Mouse (Mus musculus): ENCODE measurements around the gene Rhob. TPM values are rescaled to one million over a fixed set of nuclear protein-coding genes. Genes with fewer than 3 reads are reported as not detected.

The Rhob gene
- polyA plus RNA-seq, 1 experiment: 91.4 TPM

DNA sequence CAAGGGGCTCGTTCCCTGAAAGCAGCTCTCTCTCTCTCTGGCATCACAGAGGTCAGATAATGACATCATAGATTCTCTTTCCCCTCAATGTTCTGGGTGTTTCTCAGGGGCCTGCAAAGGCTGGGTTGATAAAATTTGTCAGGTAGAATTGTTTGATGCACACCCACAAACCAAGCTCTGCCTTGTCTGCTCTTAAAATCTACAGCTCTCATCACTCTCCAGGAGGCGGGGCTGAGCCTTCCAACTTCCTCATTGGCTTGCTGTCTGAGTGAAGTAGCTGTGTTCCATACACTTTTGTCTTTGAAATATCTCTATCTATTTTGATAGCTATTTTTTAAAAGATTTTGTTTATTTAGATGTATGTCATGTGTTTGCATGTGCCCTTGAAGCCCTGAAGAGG lies 17.6 kb downstream of the Rhob start:
- Histone ChIP-seq H3K27ac (ENCODE audit: control insufficient read depth, insufficient read depth, low read length) (no peak overlapping the region), H3K27me3 (ENCODE audit: control insufficient read depth, insufficient read depth, low read length) (no peaks in the 10 kb centered on the region), H3K4me3 (ENCODE audit: control insufficient read depth, insufficient read depth, low read length) (no peak overlapping the region), H3K36me3 (ENCODE audit: control insufficient read depth, insufficient read depth, low read length) (no peaks in the 10 kb centered on the region), H3K4me1 (replicated peaks; ENCODE audit: control insufficient read depth, insufficient read depth, low read length) (no peaks in the 10 kb centered on the region)
- DNase-seq: no peak
- TF ChIP-seq POLR2A (IDR thresholded peaks at IDR 0.05; ENCODE audit: control insufficient read depth, extremely low read depth, insufficient read depth, low read length, poor library complexity): no peak
- 58% methylated on average over 2 of the region's 2 CpGs for WGBS

DNA sequence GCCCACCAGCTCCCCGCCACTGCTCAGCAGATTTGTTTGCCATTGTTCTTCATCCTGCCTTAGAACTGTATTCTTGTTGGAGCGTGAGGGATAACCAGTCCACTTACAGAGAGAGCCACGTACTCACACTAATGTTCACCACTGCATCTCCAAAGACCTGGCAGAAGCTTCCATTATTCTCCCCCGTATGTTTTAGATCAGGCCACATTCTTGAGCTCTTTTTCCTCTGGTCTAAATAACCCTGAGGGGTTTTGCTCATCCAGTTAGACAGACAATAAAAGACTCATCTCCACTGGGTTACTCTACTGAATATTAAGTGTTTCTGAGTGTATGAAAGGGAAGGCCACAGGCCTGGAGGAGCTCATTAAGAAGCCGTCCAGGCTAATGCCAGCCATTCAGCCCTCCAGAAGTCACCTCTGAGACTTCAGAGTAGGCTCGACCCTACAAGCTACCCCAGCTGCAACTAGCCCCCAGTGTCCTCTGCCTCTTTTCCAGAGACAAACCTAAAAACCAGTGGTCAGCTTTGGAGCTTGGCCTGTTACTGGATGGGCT lies 24.9 kb downstream of the Rhob start:
- TF ChIP-seq CTCF (IDR thresholded peaks at IDR 0.05; ENCODE audit: borderline replicate concordance, control insufficient read depth, extremely low read depth, insufficient read depth, low read length, poor library complexity) (no peak), POLR2A (IDR thresholded peaks at IDR 0.05; ENCODE audit: control insufficient read depth, extremely low read depth, insufficient read depth, low read length, poor library complexity) (no peak)
- H3K36me3 ChIP-seq (ENCODE audit: control insufficient read depth, insufficient read depth, low read length): no peaks in the 10 kb centered on the region
- no peak overlapping the region for H3K27ac ChIP-seq (ENCODE audit: control insufficient read depth, insufficient read depth, low read length)
- H3K4me1 ChIP-seq (replicated peaks; ENCODE audit: control insufficient read depth, insufficient read depth, low read length): no peaks in the 10 kb centered on the region
- no peak overlapping the region for H3K4me3 ChIP-seq (ENCODE audit: control insufficient read depth, insufficient read depth, low read length)
- H3K27me3 ChIP-seq (ENCODE audit: control insufficient read depth, insufficient read depth, low read length): no peaks in the 10 kb centered on the region
- 92% methylated on average over 6 of the region's 6 CpGs for WGBS
- DNase-seq: no peak

DNA sequence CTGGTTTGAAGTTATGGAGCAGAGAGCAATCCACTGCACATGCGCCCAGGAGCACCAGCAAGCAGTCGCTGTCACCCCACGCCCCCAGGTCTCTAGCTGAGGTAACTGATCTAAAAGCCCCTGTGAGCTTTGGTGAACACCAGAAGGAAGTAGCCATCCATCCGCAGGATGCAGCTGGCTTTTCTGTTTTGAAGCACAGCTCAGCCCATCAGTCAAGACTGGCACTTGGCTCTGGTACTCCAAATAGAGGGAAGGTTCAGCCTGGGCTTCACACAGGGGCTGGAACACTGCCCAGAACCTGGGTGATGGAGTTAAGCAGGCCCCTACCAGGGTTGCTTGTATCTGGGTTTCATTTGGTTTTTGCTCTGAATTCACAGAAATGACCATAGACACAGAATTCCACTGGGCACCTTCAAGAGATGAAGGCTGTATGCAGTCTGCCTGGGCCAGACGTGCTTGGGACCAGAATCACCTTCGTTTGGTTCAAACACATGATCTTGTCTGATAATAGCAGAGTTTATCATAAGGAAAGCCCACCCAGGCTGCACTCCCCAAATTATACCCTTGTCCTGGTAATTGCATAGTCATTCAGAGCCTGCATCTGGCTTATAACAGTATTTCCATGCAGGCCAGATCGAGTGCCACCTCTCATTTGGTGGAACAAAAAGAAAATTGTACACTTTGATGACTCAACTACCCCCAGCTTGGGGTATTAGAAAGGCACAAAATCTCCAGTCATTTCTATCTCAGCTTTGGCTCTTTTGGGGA lies 27.0 kb downstream of the Rhob start:
- Histone ChIP-seq H3K27ac (ENCODE audit: control insufficient read depth, insufficient read depth, low read length) (no peak overlapping the region), H3K4me3 (ENCODE audit: control insufficient read depth, insufficient read depth, low read length) (no peak overlapping the region), H3K36me3 (ENCODE audit: control insufficient read depth, insufficient read depth, low read length) (no peaks in the 10 kb centered on the region), H3K4me1 (replicated peaks; ENCODE audit: control insufficient read depth, insufficient read depth, low read length) (no peaks in the 10 kb centered on the region), H3K27me3 (ENCODE audit: control insufficient read depth, insufficient read depth, low read length) (no peaks in the 10 kb centered on the region)
- TF ChIP-seq POLR2A (IDR thresholded peaks at IDR 0.05; ENCODE audit: control insufficient read depth, extremely low read depth, insufficient read depth, low read length, poor library complexity) (no peak), CTCF (IDR thresholded peaks at IDR 0.05; ENCODE audit: borderline replicate concordance, control insufficient read depth, extremely low read depth, insufficient read depth, low read length, poor library complexity) (no peak)
- WGBS: 24% methylated on average over 7 of the region's 7 CpGs
- no peak for DNase-seq

DNA sequence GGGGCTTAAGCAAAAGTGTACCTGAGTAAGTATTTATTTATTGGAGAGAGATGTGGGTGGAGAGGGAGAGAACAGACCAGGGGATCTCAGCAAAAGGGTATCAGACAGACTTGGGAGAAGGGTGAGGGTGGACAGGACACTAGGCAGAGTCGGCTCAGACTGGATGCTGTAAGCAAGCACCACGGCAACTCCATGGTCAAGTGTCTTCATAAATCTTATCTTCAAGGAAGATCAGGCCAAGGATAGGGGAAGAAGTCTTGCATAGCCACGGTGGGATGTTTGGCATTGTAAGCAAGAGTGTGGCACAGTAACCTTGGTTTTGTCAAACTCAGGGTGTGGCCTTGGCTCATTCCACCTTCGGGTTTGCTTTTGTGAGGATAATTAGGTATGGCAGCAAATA lies 27.8 kb downstream of the Rhob start:
- TF ChIP-seq POLR2A (IDR thresholded peaks at IDR 0.05; ENCODE audit: control insufficient read depth, extremely low read depth, insufficient read depth, low read length, poor library complexity) (no peak), CTCF (IDR thresholded peaks at IDR 0.05; ENCODE audit: borderline replicate concordance, control insufficient read depth, extremely low read depth, insufficient read depth, low read length, poor library complexity) (no peak)
- Histone ChIP-seq H3K36me3 (ENCODE audit: control insufficient read depth, insufficient read depth, low read length) (no peaks in the 10 kb centered on the region), H3K4me3 (ENCODE audit: control insufficient read depth, insufficient read depth, low read length) (no peak overlapping the region), H3K4me1 (replicated peaks; ENCODE audit: control insufficient read depth, insufficient read depth, low read length) (no peaks in the 10 kb centered on the region), H3K27ac (ENCODE audit: control insufficient read depth, insufficient read depth, low read length) (no peak overlapping the region), H3K27me3 (ENCODE audit: control insufficient read depth, insufficient read depth, low read length) (no peaks in the 10 kb centered on the region)
- DNase-seq: no peak
- 48% methylated on average over 4 of the region's 4 CpGs for WGBS

DNA sequence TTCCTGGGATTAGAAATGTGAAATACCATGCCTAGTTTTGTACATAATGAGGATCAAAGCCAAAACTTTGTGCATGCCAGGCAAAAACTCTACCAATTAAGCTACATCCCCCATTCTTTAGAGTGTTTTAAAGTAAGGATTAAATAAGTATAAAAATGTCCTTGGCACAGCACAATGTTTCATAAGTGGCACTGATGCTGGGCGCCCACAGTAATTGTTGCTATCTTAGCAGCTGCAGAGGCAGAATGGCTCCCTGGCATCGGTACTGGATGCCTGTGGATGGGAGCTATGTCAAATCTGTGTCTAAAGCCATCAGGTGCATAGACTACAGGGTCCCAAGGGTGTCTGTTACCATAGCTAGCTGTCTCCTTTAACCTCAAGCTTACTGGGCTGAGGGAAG lies 28.8 kb downstream of the Rhob start:
- no peak for DNase-seq
- WGBS: 91% methylated on average over 2 of the region's 2 CpGs
- TF ChIP-seq CTCF (IDR thresholded peaks at IDR 0.05; ENCODE audit: borderline replicate concordance, control insufficient read depth, extremely low read depth, insufficient read depth, low read length, poor library complexity): no peak
- TF ChIP-seq POLR2A (IDR thresholded peaks at IDR 0.05; ENCODE audit: control insufficient read depth, extremely low read depth, insufficient read depth, low read length, poor library complexity): no peak
- Histone ChIP-seq H3K27me3 (ENCODE audit: control insufficient read depth, insufficient read depth, low read length) (no peaks in the 10 kb centered on the region), H3K4me3 (ENCODE audit: control insufficient read depth, insufficient read depth, low read length) (no peak overlapping the region), H3K27ac (ENCODE audit: control insufficient read depth, insufficient read depth, low read length) (no peak overlapping the region), H3K36me3 (ENCODE audit: control insufficient read depth, insufficient read depth, low read length) (no peaks in the 10 kb centered on the region), H3K4me1 (replicated peaks; ENCODE audit: control insufficient read depth, insufficient read depth, low read length) (no peaks in the 10 kb centered on the region)

DNA sequence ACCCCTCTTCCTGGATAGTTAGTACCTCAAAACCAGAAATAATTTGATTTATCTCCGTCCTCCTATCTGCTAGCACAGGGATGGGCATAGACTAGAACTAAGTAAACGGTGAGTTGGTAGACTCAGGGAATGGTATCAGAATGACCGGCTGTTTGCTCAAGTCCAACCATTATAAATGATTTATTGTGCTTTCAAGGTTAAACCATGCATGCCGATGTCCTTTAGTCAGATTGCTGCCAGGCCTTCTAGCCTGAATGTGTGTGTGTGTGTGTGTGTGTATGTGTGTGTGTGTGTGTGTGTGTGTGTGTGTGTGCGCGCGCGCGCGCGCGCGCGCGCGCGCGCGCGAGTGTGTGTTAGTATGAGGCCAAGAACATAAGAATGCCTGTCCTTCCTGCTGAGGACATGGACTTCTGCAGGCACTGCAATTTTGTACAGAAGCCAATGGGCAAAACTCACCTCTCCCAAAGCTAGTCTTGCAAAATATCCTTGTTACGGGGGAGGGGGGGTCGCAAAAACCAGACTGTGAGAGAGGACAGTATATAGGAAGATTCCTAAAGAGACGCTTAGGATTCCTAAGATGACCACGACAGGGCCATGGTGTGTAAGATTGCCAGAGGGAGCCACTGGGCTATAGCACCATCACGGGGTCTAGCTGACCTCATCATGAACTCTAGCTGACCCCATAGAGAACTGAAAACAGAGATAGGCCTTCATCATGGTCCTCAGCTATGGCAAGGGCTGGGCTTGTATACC lies 29.9 kb downstream of the Rhob start:
- 97% methylated on average over 25 of the region's 25 CpGs for WGBS
- DNase-seq: no peak
- no peaks in the 10 kb centered on the region for H3K4me1 ChIP-seq (replicated peaks; ENCODE audit: control insufficient read depth, insufficient read depth, low read length)
- H3K27me3 ChIP-seq (ENCODE audit: control insufficient read depth, insufficient read depth, low read length): no peaks in the 10 kb centered on the region
- no peak overlapping the region for H3K27ac ChIP-seq (ENCODE audit: control insufficient read depth, insufficient read depth, low read length)
- H3K4me3 ChIP-seq (ENCODE audit: control insufficient read depth, insufficient read depth, low read length): no peak overlapping the region
- H3K36me3 ChIP-seq (ENCODE audit: control insufficient read depth, insufficient read depth, low read length): no peaks in the 10 kb centered on the region
- TF ChIP-seq POLR2A (IDR thresholded peaks at IDR 0.05; ENCODE audit: control insufficient read depth, extremely low read depth, insufficient read depth, low read length, poor library complexity) (no peak), CTCF (IDR thresholded peaks at IDR 0.05; ENCODE audit: borderline replicate concordance, control insufficient read depth, extremely low read depth, insufficient read depth, low read length, poor library complexity) (no peak)

Measured in thymus, adult 2 months (tissue).